24 mouse cellular contexts compared by ENCODE assay signal in the genomic region with DNA sequence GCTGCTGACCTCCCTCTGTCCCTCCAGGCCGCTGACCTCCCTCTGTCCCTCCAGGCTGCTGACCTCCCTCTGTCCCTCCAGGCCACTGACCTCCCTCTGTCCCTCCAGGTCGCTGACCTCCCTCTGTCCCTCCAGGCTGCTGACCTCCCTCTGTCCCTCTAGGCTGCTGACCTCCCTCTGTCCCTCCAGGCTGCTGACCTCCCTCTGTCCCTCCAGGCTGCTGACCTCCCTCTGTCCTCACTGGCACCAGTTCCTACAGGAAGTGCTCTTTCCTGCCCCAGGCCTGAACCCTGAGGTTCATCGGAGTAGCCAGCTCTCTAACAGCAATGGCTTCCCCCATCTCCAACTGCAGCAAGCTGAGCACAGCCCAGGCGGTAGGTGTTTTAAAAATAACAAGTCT. TPM values are rescaled to one million over a fixed set of nuclear protein-coding genes. Genes with fewer than 3 reads are reported as not detected.
A peak's percentile ranks its signal among the peaks of the same experiment; 100 is the strongest.
DNase-seq lines count a peak whose midpoint lies in the region; ATAC-seq lines count a peak whose summit lies in the region.
"Had no signal": no experiment of that assay in that cellular context is flagged by ENCODE, and none has a peak within 500 bp of the region (broad histone marks: within the 10 kb centered on the region; RNA-seq: fewer than 3 reads in every experiment).

No protein-coding gene starts in this region.

- ATAC-seq in heart, embryonic 11.5 days (replicated peaks; ENCODE audit: insufficient number of reproducible peaks, low FRiP score, low TSS enrichment), result no peak
- ATAC-seq in midbrain, embryonic 13.5 days, result no peak
- ATAC-seq: forebrain, embryonic 16.5 days; intestine, embryonic 16.5 days; midbrain, embryonic 15.5 days had no signal

- H3K4me3 ChIP-seq in heart, embryonic 11.5 days (ENCODE audit: low read depth, low read length), result no peak overlapping the region
- no peak overlapping the region for H3K4me3 ChIP-seq in midbrain, embryonic 10.5 days
- H3K4me3 ChIP-seq in midbrain, embryonic 13.5 days (replicated peaks), result no peak overlapping the region
- H3K4me3 ChIP-seq: embryonic facial prominence, embryonic 12.5 days; heart, embryonic 12.5 days; hindbrain, embryonic 15.5 days; limb, embryonic 15.5 days; midbrain, embryonic 15.5 days; myocyte had no signal

- WGBS in heart, embryonic 11.5 days (ENCODE audit: insufficient replicate concordance), result 37% methylated on average over 4 of the region's 4 CpGs
- 48% methylated on average over 4 of the region's 4 CpGs for WGBS in midbrain, embryonic 10.5 days
- WGBS in midbrain, embryonic 13.5 days, result 55% methylated on average over 4 of the region's 4 CpGs

- no peak overlapping the region for H3K27ac ChIP-seq in heart, embryonic 11.5 days (ENCODE audit: low read depth, low read length)
- 0 out of 2 replicates have a peak overlapping the region, but pooled peaks have one; percentile 13 for H3K27ac ChIP-seq in midbrain, embryonic 10.5 days (replicated peaks)
- H3K27ac ChIP-seq in midbrain, embryonic 13.5 days, result no peak overlapping the region
- H3K27ac ChIP-seq: embryonic facial prominence, embryonic 12.5 days; hindbrain, embryonic 15.5 days; limb, embryonic 15.5 days; midbrain, embryonic 15.5 days had no signal

- no peak overlapping the region for H3K9ac ChIP-seq in heart, embryonic 11.5 days (ENCODE audit: low read depth, low read length)
- no peak overlapping the region for H3K9ac ChIP-seq in midbrain, embryonic 13.5 days (replicated peaks)
- H3K9ac ChIP-seq: embryonic facial prominence, embryonic 12.5 days; heart, embryonic 12.5 days; hindbrain, embryonic 15.5 days; limb, embryonic 15.5 days; midbrain, embryonic 15.5 days had no signal

- H3K9me3 ChIP-seq in heart, embryonic 11.5 days (replicated peaks; ENCODE audit: control insufficient read depth, low read length), result no peaks in the 10 kb centered on the region
- H3K9me3 ChIP-seq in midbrain, embryonic 10.5 days (replicated peaks), result no peaks in the 10 kb centered on the region
- H3K9me3 ChIP-seq in midbrain, embryonic 13.5 days, result no peaks in the 10 kb centered on the region
- H3K9me3 ChIP-seq: embryonic facial prominence, embryonic 12.5 days; heart, embryonic 12.5 days; hindbrain, embryonic 15.5 days; limb, embryonic 15.5 days; midbrain, embryonic 15.5 days had no signal

- DNase-seq in heart, adult 8-10 months (ENCODE audit: low spot score), result peak; percentile 21
- DNase-seq in midbrain, embryonic 10.5 days (ENCODE audit: low spot score), result no peak
- DNase-seq in kidney, postnatal 36 days, result peak; percentile 39 to 53
- no peak for DNase-seq in thymus, postnatal 10 days (ENCODE audit: low spot score in 2 of 2)
- no peak for DNase-seq in lung, postnatal 4 days
- DNase-seq: cerebellum, adult 2 months; cerebellum, postnatal 36 days; gastrocnemius, postnatal 36 days; thymus, postnatal 4 days had no signal

- H3K27me3 ChIP-seq in heart, embryonic 11.5 days (ENCODE audit: control insufficient read depth, insufficient read depth, low read length), result no peaks in the 10 kb centered on the region
- 0 out of 2 replicates have a peak, but pooled peaks cover 4% of the 10 kb centered on the region for H3K27me3 ChIP-seq in midbrain, embryonic 10.5 days (ENCODE audit: low read depth, poor library complexity, severe bottlenecking)
- peaks cover 8% of the 10 kb centered on the region; the same call in 1 of the 2 replicates for H3K27me3 ChIP-seq in midbrain, embryonic 13.5 days
- H3K27me3 ChIP-seq: embryonic facial prominence, embryonic 12.5 days; hindbrain, embryonic 15.5 days; limb, embryonic 15.5 days; midbrain, embryonic 15.5 days had no signal

- no peaks in the 10 kb centered on the region for H3K4me1 ChIP-seq in heart, embryonic 11.5 days (ENCODE audit: control insufficient read depth, insufficient read depth, low read length)
- H3K4me1 ChIP-seq in midbrain, embryonic 10.5 days, result peaks cover 4% of the 10 kb centered on the region
- H3K4me1 ChIP-seq in midbrain, embryonic 13.5 days (replicated peaks), result no peaks in the 10 kb centered on the region
- H3K4me1 ChIP-seq: embryonic facial prominence, embryonic 12.5 days; heart, embryonic 12.5 days; hindbrain, embryonic 15.5 days; limb, embryonic 15.5 days; midbrain, embryonic 15.5 days had no signal

- H3K4me2 ChIP-seq in heart, embryonic 11.5 days, result no peak overlapping the region
- H3K4me2 ChIP-seq in midbrain, embryonic 13.5 days (replicated peaks), result no peak overlapping the region
- H3K4me2 ChIP-seq: embryonic facial prominence, embryonic 12.5 days; heart, embryonic 12.5 days; hindbrain, embryonic 15.5 days; limb, embryonic 15.5 days; midbrain, embryonic 15.5 days had no signal

- H3K36me3 ChIP-seq in heart, embryonic 11.5 days (ENCODE audit: control insufficient read depth, insufficient read depth, low read length), result no peaks in the 10 kb centered on the region
- H3K36me3 ChIP-seq in midbrain, embryonic 10.5 days, result no peaks in the 10 kb centered on the region
- no peaks in the 10 kb centered on the region for H3K36me3 ChIP-seq in midbrain, embryonic 13.5 days
- H3K36me3 ChIP-seq: embryonic facial prominence, embryonic 12.5 days; heart, embryonic 12.5 days; hindbrain, embryonic 15.5 days; limb, embryonic 15.5 days; midbrain, embryonic 15.5 days had no signal

RNA-seq across cellular contexts. Expression of a gene that starts 0.9 kb away (rescaled TPM):
- 1 to 10 TPM; 3.4 to 6.0 (median 4.3) TPM for total RNA-seq in heart, adult 8-10 months (2022)
- 1.0 and 1.1 TPM in 2 replicates for polyA plus RNA-seq in heart, embryonic 11.5 days (2014; fragmentation: Nextera tagmentation; extraction: Ambion mirVana)
- 0.36 and 1.4 TPM in 2 replicates for polyA plus RNA-seq in midbrain, embryonic 10.5 days (2016; fragmentation: Nextera tagmentation; extraction: Ambion mirVana)
- polyA plus RNA-seq in midbrain, embryonic 13.5 days (2015; fragmentation: Nextera tagmentation; extraction: Ambion mirVana), result 1.1 and 1.8 TPM in 2 replicates

RNA-seq across cellular contexts. Expression of a gene that starts 6.9 kb away (rescaled TPM):
- 10 to 100 TPM; 32.0 to 42.2 (median 38.6) TPM for total RNA-seq in heart, adult 8-10 months (2022)
- 14.6 and 18.4 TPM in 2 replicates for polyA plus RNA-seq in heart, embryonic 11.5 days (2014; fragmentation: Nextera tagmentation; extraction: Ambion mirVana)
- 12.8 and 14.7 TPM in 2 replicates for polyA plus RNA-seq in midbrain, embryonic 10.5 days (2016; fragmentation: Nextera tagmentation; extraction: Ambion mirVana)
- polyA plus RNA-seq in midbrain, embryonic 13.5 days (2015; fragmentation: Nextera tagmentation; extraction: Ambion mirVana), result 27.5 and 32.3 TPM in 2 replicates

RNA-seq across cellular contexts. Expression of a gene that starts 11.3 kb away (rescaled TPM):
- not detected for total RNA-seq in heart, adult 8-10 months (2022)
- 0.11 and 0.20 TPM in 2 replicates for polyA plus RNA-seq in heart, embryonic 11.5 days (2014; fragmentation: Nextera tagmentation; extraction: Ambion mirVana)
- 0.04 and 0.12 TPM in 2 replicates for polyA plus RNA-seq in midbrain, embryonic 10.5 days (2016; fragmentation: Nextera tagmentation; extraction: Ambion mirVana)
- polyA plus RNA-seq in midbrain, embryonic 13.5 days (2015; fragmentation: Nextera tagmentation; extraction: Ambion mirVana), result 0.24 and 0.47 TPM in 2 replicates
- total RNA-seq: gastrocnemius, postnatal 36 days; heart, postnatal 14 days; left cerebral cortex, adult 18-20 months; left cerebral cortex, postnatal 36 days; megakaryocyte progenitor cell, adult 5-6 weeks had no signal
- polyA plus RNA-seq: cerebellum, adult 2 months had no signal

RNA-seq across cellular contexts. Expression of a gene that starts 20.4 kb away (rescaled TPM):
- 10 to 100 TPM; 67.3 to 75.3 (median 71.3) TPM for total RNA-seq in heart, adult 8-10 months (2022)
- 35.9 and 40.0 TPM in 2 replicates for polyA plus RNA-seq in heart, embryonic 11.5 days (2014; fragmentation: Nextera tagmentation; extraction: Ambion mirVana)
- 71.2 and 75.1 TPM in 2 replicates for polyA plus RNA-seq in midbrain, embryonic 10.5 days (2016; fragmentation: Nextera tagmentation; extraction: Ambion mirVana)
- 67.2 and 75.9 TPM in 2 replicates for polyA plus RNA-seq in midbrain, embryonic 13.5 days (2015; fragmentation: Nextera tagmentation; extraction: Ambion mirVana)

RNA-seq across cellular contexts. Expression of a gene that starts 24.2 kb away (rescaled TPM):
- total RNA-seq in heart, adult 8-10 months (2022), result 1 to 10 TPM in 2 of 4 experiments, under 1 TPM in 2; 0.50 to 1.3 (median 0.97) TPM
- not detected in 2 replicates for polyA plus RNA-seq in heart, embryonic 11.5 days (2014; fragmentation: Nextera tagmentation; extraction: Ambion mirVana)
- polyA plus RNA-seq in midbrain, embryonic 10.5 days (2016; fragmentation: Nextera tagmentation; extraction: Ambion mirVana), result not detected in 2 replicates
- not detected in 2 replicates for polyA plus RNA-seq in midbrain, embryonic 13.5 days (2015; fragmentation: Nextera tagmentation; extraction: Ambion mirVana)
- total RNA-seq: left cerebral cortex, adult 18-20 months; left cerebral cortex, postnatal 36 days; megakaryocyte progenitor cell, adult 5-6 weeks had no signal
- polyA plus RNA-seq: cerebellum, adult 2 months; forebrain, embryonic 16.5 days; heart, embryonic 12.5 days; hindbrain, embryonic 15.5 days; intestine, embryonic 16.5 days; limb, embryonic 15.5 days; midbrain, embryonic 15.5 days; myocyte; neural tube, embryonic 14.5 days had no signal

Comparison
In these comparisons a context has a peak if more than half of its experiments do, and no peak if none do; other contexts are left out.
1. DNase-seq: peak in heart, adult 8-10 months (single experiment) and kidney, postnatal 36 days (2 of 2); none in midbrain, embryonic 10.5 days (single experiment), thymus, postnatal 10 days (0 of 2) and lung, postnatal 4 days (0 of 2).